Mouse (Mus musculus) MEL (cell line): ENCODE results near the gene Robo1.

ENCODE experiments used
- BHLHE40 ChIP-seq: IDR thresholded peaks from 2 replicates; pipeline ENCODE4 v1.6.1; 2012; ENCODE audit warnings: low read depth, mild to moderate bottlenecking, inconsistent platforms, low read length, improper control_type of control experiment, borderline replicate concordance
- CTCF ChIP-seq, 3 experiments: IDR thresholded peaks in 2 of 3; conservative IDR thresholded peaks in 1 of 3; 2 replicates each; pipeline ENCODE4 v1.5.1; 2011 to 2012; ENCODE audit warnings: low read length in 3 of 3, low read depth in 2 of 3, mild to moderate bottlenecking in 2 of 3, improper control_type of control experiment in 1 of 3, inconsistent platforms in 1 of 3, mixed read lengths in 1 of 3, moderate library complexity in 1 of 3; ENCODE audit not compliant: control insufficient read depth in 1 of 3, insufficient read depth in 1 of 3, poor library complexity in 1 of 3, severe bottlenecking in 1 of 3
- ELF1 ChIP-seq: IDR thresholded peaks from 2 replicates; pipeline ENCODE4 v1.6.1; 2014; ENCODE audit warnings: low read depth, mild to moderate bottlenecking, inconsistent platforms, low read length, improper control_type of control experiment, moderate library complexity
- EP300 ChIP-seq, 2 experiments: IDR thresholded peaks; 2 replicates each; pipeline ENCODE4 v1.6.1; 2011; ENCODE audit warnings: improper control_type of control experiment in 2 of 2, low read length in 2 of 2, low read depth in 1 of 2, mild to moderate bottlenecking in 1 of 2
- ETS1 ChIP-seq: IDR thresholded peaks from 2 replicates; pipeline ENCODE4 v1.6.1; 2012; ENCODE audit warnings: low read depth, mild to moderate bottlenecking, inconsistent platforms, low read length, improper control_type of control experiment, moderate library complexity
- GABPA ChIP-seq: IDR thresholded peaks from 2 replicates; pipeline ENCODE4 v1.6.1; 2012; ENCODE audit warnings: low read depth, mild to moderate bottlenecking, inconsistent platforms, low read length, improper control_type of control experiment, moderate library complexity
- GATA1 ChIP-seq: IDR thresholded peaks from 2 replicates; pipeline ENCODE4 v1.6.1; 2011; ENCODE audit warnings: low read depth, low read length, improper control_type of control experiment
- MAX ChIP-seq: IDR thresholded peaks from 2 replicates; pipeline ENCODE4 v1.6.1; 2011; ENCODE audit warnings: low read length, improper control_type of control experiment
- POLR2A ChIP-seq, 2 experiments: IDR thresholded peaks; 2 replicates each; pipeline ENCODE4 v1.6.1; 2011 to 2012; ENCODE audit warnings: low read length in 2 of 2, mild to moderate bottlenecking in 2 of 2, control low read depth in 1 of 2, improper control_type of control experiment in 1 of 2, low read depth in 1 of 2, moderate library complexity in 1 of 2; ENCODE audit not compliant: control insufficient read depth in 1 of 2, insufficient read depth in 1 of 2, poor library complexity in 1 of 2
- TCF12 ChIP-seq: IDR thresholded peaks from 2 replicates; pipeline ENCODE4 v1.6.1; 2014; ENCODE audit warnings: low read depth, mild to moderate bottlenecking, inconsistent platforms, low read length, improper control_type of control experiment, moderate library complexity
- UBTF ChIP-seq: IDR thresholded peaks from 2 replicates; pipeline ENCODE4 v1.6.1; 2012; ENCODE audit warnings: low read depth, mild to moderate bottlenecking, inconsistent platforms, low read length, improper control_type of control experiment, moderate library complexity, borderline replicate concordance; ENCODE audit not compliant: insufficient read depth
- USF1 ChIP-seq: IDR thresholded peaks from 2 replicates; pipeline ENCODE4 v1.6.1; 2014; ENCODE audit warnings: low read depth, mild to moderate bottlenecking, inconsistent platforms, low read length, improper control_type of control experiment, moderate library complexity
- ZC3H11A ChIP-seq: IDR thresholded peaks from 2 replicates; pipeline ENCODE4 v1.6.1; 2012; ENCODE audit warnings: low read depth, mild to moderate bottlenecking, inconsistent platforms, low read length, improper control_type of control experiment

DNA sequence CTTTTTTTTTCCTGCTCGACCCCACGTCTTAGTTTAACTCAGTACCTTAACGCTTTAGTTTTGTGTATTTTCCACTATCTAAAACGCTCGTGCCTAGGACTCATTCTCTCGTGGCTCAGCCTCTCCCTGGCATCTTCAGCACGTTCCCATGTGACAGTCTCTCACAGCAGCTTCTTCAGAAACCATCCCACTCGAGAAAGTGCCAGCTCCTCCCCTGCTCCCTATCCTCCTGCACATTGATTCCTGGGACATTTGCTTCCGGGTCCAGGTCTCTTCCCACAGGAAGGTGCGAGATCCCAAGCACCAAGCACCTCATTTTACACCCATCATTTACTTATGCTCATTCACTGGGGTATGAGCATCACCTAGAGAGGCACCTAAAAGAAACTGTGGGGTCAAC lies 150.0 kb downstream of the Robo1 start:
- TF ChIP-seq CTCF (IDR thresholded peaks at IDR 0.05 in 2 of 3, conservative IDR thresholded peaks at IDR 0.05 in 1 of 3; ENCODE audit: control insufficient read depth in 1 of 3, insufficient read depth in 1 of 3, low read depth in 2 of 3, low read length in 3 of 3, poor library complexity in 1 of 3, severe bottlenecking in 1 of 3), result no peak
- no peak for TF ChIP-seq POLR2A (IDR thresholded peaks at IDR 0.05; ENCODE audit: control insufficient read depth in 1 of 2, insufficient read depth in 1 of 2, low read depth in 1 of 2, low read length in 2 of 2, poor library complexity in 1 of 2)
- TF ChIP-seq ZC3H11A, result no peak
- TF ChIP-seq TCF12, result no peak
- no peak for TF ChIP-seq GABPA
- no peak for TF ChIP-seq EP300 (IDR thresholded peaks at IDR 0.05; ENCODE audit: low read depth in 1 of 2, low read length in 2 of 2)
- no peak for TF ChIP-seq MAX
- no peak for TF ChIP-seq ELF1
- no peak for TF ChIP-seq ETS1
- no peak for TF ChIP-seq GATA1
- TF ChIP-seq USF1, result no peak
- TF ChIP-seq BHLHE40, result no peak
- no peak for TF ChIP-seq UBTF
